Mouse (Mus musculus) spleen, postnatal 14 days (tissue): ENCODE measurements around the gene A530016L24Rik.

ENCODE experiments used
- DNase-seq, 2 experiments: peaks; one replicate each; pipeline ENCODE4 v3.0.0; 2021 to 2022; ENCODE audit warnings: low spot score in 2 of 2

Gene A530016L24Rik

DNA sequence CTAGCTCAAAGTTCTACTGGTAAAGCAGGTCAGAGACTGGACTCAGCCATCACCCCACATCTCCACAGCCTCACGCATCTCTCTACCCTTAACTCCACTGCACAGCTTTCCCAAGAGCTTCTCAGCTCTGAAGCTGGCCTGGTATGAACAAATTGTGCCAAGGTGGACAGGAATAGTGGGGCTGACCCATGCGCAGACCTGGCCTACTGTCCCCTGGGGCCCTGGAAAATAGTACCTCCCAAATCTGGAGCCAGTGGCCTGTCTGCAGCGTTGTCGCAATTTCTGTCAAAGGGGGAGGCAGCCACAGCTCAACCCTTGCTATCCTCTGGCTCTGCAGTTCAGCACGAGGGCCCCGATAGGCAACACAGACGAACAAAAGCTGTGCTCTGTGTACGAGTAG lies at the start of gene A530016L24Rik:
Gene A530016L24Rik (plus strand): TSS at position 315 of the 400 bp plus-strand sequence.
- no peak for DNase-seq

GRCm38 (mm10) chr12:112439993-112440392 lies 49.3 kb upstream of the A530016L24Rik start:
- DNase-seq: no peak

GRCm38 (mm10) chr12:112449144-112449827 lies 40.0 kb upstream of the A530016L24Rik start:
- DNase-seq: no peak

DNA sequence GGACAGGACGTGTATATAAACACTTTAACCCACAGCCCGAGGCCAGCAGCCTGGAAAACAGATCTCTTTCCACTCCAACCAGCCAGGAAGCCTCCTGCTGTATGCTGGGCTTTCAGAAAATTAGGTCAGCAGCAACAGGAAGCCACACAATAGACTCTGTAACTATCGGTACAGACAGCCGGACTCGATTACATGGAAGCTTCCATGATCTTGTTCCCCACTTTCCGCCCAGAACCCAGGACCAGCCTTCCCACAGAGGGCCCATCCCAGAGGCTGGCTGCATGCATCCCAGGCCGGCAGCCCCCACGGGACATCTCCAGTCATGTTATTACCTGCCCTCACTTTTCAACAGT lies 39.4 kb upstream of the A530016L24Rik start:
- DNase-seq: no peak

DNA sequence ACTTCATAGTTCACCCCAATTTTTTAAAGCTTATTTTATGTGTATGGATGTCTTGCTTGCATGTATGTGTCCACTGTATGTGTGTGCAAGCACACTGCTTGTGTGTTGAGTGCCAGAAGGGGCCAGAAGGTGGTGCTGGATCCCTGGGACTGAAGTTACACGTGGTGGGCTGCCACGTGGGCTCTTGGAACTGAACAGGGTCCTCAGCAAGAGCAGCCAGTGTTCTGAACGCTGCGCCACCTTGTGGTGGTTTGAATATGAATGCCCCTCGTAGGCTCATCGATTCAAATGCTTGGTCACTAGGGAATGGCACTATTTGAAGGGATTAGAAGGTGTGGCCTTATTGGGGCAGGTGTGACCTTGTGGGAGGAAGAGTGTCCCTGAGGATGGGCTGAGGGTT lies 38.4 kb upstream of the A530016L24Rik start:
- DNase-seq: no peak

DNA sequence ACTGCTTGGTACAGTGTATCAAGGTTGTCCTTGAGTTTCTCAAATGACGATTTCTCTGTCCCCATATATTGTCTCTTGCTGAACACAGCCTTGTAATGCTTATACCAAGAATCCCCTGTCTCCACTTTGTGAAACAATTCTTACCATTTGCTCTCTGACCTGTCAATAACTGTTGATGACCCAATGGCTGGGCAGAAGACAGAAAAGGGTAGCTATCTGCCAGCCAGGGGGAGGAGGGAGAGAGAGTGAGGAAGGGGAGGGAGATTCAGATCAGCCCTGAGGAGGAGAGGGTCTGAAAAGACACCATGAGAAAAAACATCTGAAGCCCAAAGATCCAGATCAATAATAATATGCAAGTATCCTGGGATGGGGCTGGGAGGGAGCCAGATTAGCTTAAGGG lies 37.9 kb upstream of the A530016L24Rik start:
- DNase-seq: no peak

DNA sequence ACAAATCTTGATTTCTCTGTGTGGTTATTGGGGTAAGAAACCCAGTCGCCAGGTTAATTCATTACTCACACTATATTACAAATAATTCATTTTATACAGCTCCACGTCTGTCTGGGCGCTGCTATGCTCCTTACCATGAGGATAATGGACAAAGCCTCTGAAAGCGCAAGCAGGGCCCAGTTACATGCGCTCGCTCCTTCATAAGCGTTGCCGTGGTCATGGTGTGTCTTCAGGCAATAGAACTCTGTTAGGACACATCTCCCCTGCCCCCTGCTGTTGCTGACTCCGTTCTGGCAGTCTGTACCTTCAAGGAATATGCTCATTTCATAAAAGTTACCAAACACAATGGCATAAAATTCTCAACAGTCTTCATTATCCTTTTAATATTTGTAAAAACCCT lies 37.4 kb upstream of the A530016L24Rik start:
- DNase-seq: no peak

DNA sequence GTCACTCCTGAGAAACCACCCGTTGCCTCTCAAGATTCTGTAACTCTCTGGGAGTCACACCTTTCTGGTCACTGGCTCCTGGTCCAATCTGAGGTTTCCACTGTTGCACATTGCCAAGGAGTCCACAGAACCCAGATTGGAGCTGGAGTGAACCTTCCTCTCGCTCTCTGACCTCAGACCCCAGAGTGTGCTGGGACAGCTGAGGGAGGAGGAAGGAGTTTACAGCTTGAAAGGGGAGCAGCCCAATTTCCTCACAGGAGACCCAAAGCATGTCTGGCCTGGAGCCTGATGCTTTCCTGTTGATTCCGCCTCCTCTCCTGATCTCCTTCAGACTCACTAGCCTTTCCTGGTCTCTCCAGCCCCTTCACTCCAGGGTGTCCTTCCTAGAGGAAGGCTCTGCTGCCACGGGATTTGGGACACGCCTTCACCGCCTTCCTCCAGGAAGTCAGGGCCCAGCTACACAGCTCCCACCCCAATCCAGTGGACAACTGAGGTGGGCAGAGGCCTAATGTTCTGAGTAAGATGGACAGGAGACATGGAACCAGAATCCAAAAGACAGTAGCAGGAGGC lies 33.0 kb upstream of the A530016L24Rik start:
- no peak for DNase-seq

- no peak for DNase-seq
Measured at GRCm38 (mm10) chr12:112457839-112458238, 31.4 kb upstream of the A530016L24Rik start.

DNA sequence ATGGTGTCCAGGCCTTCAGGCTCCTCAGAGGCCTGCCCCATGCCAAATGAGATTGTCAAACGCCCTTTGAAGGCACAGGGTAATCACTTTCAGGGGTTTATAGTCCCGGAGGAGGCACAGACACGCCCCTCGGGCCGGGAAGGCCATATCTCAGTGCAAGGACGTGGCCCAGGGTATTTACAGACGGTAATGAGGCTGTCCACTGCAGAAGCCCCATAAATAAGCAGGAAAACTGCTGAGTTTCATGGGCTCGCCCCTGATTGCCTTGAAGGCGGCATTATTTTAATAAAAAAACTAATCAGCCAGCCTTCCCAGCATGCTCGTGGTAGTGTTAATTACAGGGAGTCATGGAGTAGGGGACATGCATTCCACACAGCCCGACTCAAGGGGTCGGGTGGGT lies 26.8 kb upstream of the A530016L24Rik start:
- no peak for DNase-seq

GRCm38 (mm10) chr12:112463209-112463608 lies 26.0 kb upstream of the A530016L24Rik start:
- DNase-seq: no peak

DNA sequence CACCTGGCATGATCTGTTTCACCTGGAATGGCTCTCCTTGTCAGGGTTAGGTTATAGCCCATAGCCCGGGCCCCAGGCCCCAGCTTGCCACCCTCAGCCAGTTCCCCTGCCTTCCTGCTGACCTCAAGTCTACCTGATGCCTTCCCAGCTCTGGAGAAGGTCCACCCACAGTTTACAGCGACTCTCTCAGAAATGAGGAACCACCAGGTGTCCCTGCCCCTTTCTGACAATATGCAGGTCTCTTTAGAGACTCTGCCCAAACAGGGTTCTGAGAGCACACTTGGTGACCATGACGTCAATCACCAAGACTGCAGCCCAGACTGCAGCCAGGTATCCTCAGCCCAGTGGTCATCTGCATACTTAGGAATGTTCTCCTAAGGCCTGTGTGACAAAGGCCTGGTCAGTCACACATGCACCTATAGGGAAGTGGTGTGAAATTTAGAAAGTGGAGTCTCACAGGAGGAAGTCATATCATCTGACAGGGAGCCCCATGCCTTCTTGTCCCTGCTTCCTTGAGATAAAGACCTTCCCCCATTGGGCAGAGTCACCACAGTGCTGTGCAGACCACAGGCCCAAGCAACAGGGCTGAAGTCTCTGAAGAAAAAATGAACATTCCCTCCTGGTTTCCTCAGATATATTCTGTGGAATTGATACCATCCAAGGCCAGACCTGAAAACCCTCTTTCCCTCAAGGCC lies 25.4 kb upstream of the A530016L24Rik start:
- no peak for DNase-seq

DNA sequence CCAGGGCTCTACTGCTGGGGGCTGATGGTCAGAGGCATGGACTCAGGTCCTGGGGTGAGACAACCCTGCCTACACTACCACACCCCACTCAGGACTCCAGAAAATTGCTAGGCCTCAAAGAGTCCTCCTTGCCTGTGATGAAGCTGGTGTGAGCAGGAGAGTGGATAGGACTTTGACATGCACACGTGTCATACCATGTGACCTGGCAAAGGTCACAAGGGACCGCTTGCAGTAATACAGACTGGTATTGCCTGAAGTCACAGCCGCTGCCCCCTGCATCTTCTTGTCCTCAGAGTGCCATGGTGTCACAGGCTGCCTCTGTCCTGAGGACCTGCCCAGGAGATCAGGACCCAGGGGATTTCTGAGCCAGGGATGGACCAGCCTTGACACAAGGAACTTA lies 24.7 kb upstream of the A530016L24Rik start:
- no peak for DNase-seq

GRCm38 (mm10) chr12:112465928-112466327 lies 23.3 kb upstream of the A530016L24Rik start:
- DNase-seq: no peak

GRCm38 (mm10) chr12:112467387-112467786 lies 21.9 kb upstream of the A530016L24Rik start:
- DNase-seq: no peak

GRCm38 (mm10) chr12:112469393-112469792 lies 19.9 kb upstream of the A530016L24Rik start:
- DNase-seq: no peak

DNA sequence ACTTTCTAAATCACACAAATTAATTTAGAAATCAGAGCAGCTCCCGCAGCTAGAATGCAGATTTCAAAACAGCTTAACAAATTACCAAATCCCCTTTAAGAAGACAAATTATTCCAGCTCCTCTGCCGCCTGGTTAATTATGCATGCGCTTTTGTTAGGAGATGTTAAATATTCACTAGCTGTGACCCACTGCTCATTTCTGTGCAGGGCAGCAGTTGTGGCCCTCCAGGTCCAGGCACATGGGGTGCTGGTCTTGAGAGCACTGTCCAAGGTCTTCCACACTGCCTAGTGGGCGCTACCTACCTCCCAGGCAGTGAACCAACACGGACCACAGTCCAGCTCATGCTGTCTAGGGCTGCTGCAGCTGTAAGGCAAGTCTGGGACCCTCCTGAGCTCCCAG lies 19.0 kb upstream of the A530016L24Rik start:
- DNase-seq: no peak

DNA sequence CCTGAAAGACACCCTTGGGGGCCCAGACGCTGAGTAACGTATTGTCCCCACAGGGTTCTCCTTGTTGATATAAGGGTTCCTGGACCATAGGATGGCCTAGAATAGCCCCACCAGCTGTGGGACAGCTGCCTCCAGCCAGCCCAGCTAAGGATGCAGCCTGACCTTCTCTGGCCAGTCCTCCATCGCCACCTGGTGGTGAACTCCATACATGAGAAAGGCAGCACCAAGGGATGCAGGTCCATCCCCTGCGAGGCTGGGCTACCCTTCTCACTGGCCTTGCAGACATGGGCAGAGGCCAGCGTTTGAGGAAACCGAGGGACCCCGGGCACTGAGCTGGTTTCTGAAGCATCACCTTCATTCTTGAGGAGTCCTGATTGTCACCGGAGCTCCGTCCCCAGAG lies 15.5 kb upstream of the A530016L24Rik start:
- DNase-seq: peak; percentile 31 to 57

DNA sequence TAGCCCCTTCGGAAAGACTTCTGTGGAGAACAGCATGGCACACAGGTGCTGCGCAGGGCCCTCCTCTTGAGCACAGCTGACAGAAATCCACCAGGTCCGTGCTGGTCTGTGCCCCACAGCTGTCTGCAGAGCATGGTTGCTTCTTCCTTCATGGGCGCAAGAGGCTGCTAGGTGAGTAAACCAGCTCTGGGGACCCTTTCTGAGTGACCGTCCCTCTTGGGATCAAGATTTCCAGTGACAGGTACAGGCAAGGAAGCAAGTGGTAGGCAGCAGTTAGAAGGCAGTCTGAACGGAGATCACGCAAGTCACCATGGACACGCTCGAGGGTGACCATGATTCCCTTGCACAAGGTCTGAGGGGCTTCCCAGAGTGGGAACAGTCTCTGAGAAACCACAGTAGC lies 287 bp downstream of the A530016L24Rik start:
- DNase-seq: no peak

- DNase-seq: no peak
Measured at GRCm38 (mm10) chr12:112490444-112490939, 1.2 kb downstream of the A530016L24Rik start.

GRCm38 (mm10) chr12:112496136-112496535 lies 6.9 kb downstream of the A530016L24Rik start:
- no peak for DNase-seq

GRCm38 (mm10) chr12:112497731-112498130 lies 8.5 kb downstream of the A530016L24Rik start:
- no peak for DNase-seq

DNA sequence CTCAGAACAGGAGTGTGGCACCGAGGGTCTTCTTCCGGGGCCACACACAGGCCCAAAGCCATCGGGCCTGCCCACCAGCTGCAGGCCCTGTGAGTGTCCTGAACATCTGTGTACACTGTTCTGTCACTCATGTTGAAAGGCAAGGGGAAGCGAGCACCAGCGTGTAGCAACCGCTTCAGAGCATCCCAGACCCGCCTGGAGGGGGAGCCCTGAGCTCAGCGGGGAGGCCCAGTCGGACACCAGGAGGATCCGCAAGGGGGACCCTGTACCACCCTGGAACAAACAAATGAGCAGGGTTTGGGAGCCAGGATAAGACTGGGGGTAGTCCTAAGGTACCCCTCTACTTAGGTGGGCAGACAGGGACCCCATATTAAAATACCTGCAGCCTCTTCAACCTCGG lies 9.4 kb downstream of the A530016L24Rik start:
- DNase-seq: no peak
